Mouse (Mus musculus): ENCODE results near the gene Paxbp1.

DNA sequence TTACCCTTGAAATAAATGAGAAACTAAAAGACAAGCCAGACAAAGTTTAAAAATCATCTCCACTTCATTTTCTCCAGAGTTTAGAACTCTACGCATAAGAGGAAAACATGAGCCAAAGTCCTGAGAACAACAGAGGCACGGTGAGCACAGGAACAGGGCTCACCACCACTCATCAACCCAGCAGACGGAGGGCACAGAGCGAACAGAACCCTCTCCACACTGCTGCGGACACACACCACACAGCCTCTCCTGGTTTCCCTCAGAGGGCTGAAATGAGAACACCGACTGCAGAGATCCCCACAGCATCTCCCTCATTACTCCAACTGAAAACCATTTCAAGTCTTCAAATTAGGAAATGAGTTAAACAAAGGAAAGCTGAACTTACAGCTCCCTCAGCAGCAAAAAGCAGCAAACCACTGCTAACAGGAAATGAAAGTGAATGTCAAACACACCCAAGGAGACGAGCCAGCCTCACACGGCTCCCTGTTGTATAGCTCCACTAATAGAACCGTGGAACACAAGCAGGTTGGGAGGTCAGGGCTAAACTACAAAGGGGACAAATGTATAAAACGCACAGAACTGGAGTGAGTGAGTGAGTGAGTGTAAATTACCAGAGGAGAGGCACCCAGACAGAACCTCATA is 23.4 kb downstream of the Paxbp1 start:
- TF ChIP-seq CTCF (IDR thresholded peaks at IDR 0.05; ENCODE audit: control insufficient read depth, insufficient read depth, low read length) (no peak), POLR2A (IDR thresholded peaks at IDR 0.05; ENCODE audit: borderline replicate concordance, control insufficient read depth, low read depth, low read length) (no peak)
